Mouse (Mus musculus) erythroblast, embryonic 14.5 days (primary cell): ENCODE data around the gene Whrn. TPM values are rescaled to one million over a fixed set of nuclear protein-coding genes. Genes with fewer than 3 reads are reported as not detected.
A peak's percentile ranks its signal among the peaks of the same experiment; 100 is the strongest.

ENCODE experiments used
- H3K27me3 ChIP-seq: 2 replicates; pipeline ENCODE4 v1.6.1; 2012; ENCODE audit warnings: inconsistent platforms; ENCODE audit not compliant: control insufficient read depth
- H3K36me3 ChIP-seq: 2 replicates; pipeline ENCODE4 v1.6.1; 2012; ENCODE audit warnings: mild to moderate bottlenecking, inconsistent platforms; ENCODE audit not compliant: control insufficient read depth
- H3K4me1 ChIP-seq: 2 replicates; pipeline ENCODE4 v1.6.1; 2012; ENCODE audit warnings: inconsistent platforms; ENCODE audit not compliant: control insufficient read depth
- H3K4me3 ChIP-seq: replicated peaks from 2 replicates; pipeline ENCODE3; 2012; ENCODE audit warnings: moderate library complexity, mild to moderate bottlenecking, inconsistent platforms
- H3K9me3 ChIP-seq: 2 replicates; pipeline ENCODE4 v1.6.1; 2012; ENCODE audit warnings: low read length, inconsistent platforms, mixed read lengths; ENCODE audit not compliant: control insufficient read depth
- GATA1 ChIP-seq: IDR thresholded peaks from 2 replicates; pipeline ENCODE4 v1.6.1; 2012; ENCODE audit warnings: low read length, inconsistent platforms, mixed read lengths
- TAL1 ChIP-seq: IDR thresholded peaks from 3 replicates; pipeline ENCODE4 v1.6.1; 2012; ENCODE audit warnings: low read length, inconsistent platforms, mixed read lengths
- polyA plus RNA-seq: library from polyadenylated mRNA; stranded (reverse); fragments of >175 nt; gene quantifications from 2 replicates; pipeline ENCODE4 v1.2.3, GENCODE M21; 2012

Whrn gene
- polyA plus RNA-seq, 1 experiment: 0.04 TPM

DNA sequence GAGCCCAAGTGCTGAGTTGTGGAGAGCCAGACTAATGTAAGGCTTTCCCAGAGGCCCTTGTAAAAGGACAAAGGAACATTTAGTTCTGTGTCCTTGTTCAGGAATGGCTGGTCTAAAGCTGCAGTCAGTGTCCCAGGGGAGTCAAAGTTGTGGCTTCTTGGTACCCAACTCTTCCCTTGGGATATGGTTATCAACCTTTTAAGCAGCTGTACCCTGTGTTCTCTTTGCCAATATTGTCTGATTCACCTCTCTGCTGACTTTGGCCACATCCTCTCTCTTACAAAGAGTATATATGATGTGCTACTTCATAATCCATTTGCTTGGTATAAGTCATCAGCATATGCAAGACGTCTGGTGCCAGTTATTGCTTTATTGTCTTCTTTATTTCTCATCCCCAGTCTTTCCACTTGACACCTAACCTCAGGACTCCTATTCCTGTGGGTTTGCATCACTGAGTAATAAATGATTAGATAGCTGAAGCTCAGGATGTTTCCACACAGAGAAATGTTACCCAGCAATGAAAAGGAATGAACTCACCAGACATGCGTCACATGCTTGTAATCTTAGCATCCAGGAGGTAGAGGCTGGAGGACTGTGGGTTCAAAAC, 26.1 kb upstream of the Whrn start:
- Histone ChIP-seq H3K27me3 (no peaks in the 10 kb centered on the region), H3K9me3 (no peaks in the 10 kb centered on the region), H3K36me3 (no peaks in the 10 kb centered on the region), H3K4me3 (no peak overlapping the region), H3K4me1 (no peaks in the 10 kb centered on the region)
- no peak for TF ChIP-seq GATA1
- no peak for TF ChIP-seq TAL1

DNA sequence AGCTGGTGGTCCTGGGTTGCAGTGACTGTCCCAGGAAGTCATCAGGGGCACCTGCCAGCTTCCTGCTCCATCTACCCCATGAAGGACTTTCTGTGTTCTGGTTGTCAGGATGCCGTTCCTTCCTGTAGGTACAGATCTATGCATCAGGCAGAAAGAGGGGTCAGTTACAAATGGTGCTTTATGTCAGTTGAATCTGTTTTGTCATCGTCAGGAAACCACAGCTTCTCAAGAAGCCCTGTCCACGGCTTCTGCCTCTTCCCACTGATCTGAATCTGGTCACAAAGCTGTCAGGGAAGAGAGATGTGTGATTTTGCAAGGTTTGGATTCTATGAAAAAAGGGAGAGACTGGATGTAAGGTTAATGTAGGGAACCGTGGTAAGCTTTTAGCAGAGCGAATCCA, 19.2 kb upstream of the Whrn start:
- H3K36me3 ChIP-seq: no peaks in the 10 kb centered on the region
- H3K27me3 ChIP-seq: no peaks in the 10 kb centered on the region
- no peak for TF ChIP-seq TAL1

DNA sequence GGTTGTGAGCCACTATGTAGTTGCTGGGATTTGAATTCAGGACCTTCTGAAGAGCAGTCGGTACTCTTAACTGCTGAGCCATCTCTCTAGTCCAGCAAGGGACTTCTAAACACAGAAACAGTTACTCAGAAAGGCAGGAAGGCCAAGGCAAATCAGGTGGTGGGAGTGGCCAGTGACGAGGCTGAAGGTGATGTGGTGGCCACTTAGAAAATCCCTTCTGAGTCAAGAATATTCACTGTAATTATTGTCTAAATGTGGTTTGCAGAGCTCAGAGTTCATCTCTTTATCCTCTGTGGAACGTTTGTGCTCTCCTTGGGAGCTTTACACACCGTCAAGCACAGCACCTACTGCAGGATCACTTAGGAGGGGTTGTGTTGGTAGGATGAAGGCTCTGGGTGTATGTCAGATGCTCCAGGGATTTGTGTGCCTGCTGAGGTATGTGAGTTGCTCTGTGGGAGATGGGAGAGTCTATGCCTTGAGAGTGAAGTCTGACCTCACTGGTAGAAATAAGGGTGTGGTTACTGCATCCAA, 18.7 kb upstream of the Whrn start:
- Histone ChIP-seq H3K4me3 (no peak overlapping the region), H3K4me1 (no peaks in the 10 kb centered on the region), H3K36me3 (no peaks in the 10 kb centered on the region), H3K27me3 (no peaks in the 10 kb centered on the region), H3K9me3 (no peaks in the 10 kb centered on the region)
- TF ChIP-seq GATA1: no peak
- TF ChIP-seq TAL1: no peak

More for the DNA sequence above, 19.2 kb upstream of the Whrn start:
- no peaks in the 10 kb centered on the region for H3K9me3 ChIP-seq
- no peaks in the 10 kb centered on the region for H3K4me1 ChIP-seq
- no peak overlapping the region for H3K4me3 ChIP-seq

DNA sequence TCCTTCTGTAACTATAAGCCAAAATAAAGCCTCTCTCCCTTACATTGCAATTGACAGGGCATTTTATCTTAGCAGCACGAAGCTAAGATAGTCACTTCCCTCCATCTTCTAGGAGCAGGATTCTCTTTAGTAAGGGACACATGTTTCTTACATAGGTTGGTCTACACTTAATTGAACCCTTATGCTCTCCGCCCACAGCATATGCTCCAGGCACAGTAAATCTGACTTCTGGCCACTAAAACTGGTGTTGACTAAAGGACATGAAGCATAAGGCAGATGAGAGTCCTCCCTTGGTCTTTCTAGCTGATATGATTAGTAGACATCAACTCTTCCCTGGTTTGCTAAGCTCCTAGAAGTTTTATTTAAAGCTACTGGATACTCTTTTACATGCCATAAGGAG, 17.1 kb upstream of the Whrn start:
- H3K4me1 ChIP-seq: no peaks in the 10 kb centered on the region
- H3K36me3 ChIP-seq: no peaks in the 10 kb centered on the region
- no peaks in the 10 kb centered on the region for H3K9me3 ChIP-seq
- no peaks in the 10 kb centered on the region for H3K27me3 ChIP-seq
- H3K4me3 ChIP-seq: no peak overlapping the region
- TF ChIP-seq TAL1 (no peak), GATA1 (no peak)

DNA sequence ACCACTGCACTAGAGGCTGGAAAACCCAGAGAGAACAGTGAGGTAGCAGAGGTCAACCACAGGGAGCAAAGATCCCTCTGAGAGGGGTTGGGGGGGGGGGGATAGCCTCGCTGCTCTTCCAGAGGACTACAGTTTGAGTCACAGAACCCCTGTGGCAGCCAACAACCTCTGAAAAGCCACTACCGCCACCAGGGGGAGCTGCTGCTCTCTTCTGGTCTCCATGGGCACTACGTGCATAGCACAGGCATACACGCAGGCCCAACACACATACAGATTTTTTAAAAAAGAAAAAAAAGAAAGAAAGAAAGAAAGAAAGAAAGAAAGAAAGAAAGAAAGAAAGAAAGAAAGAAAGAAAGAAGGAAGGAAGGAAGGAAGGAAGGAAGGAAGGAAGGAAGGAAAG, 12.4 kb upstream of the Whrn start:
- Histone ChIP-seq H3K4me3 (no peak overlapping the region), H3K36me3 (no peaks in the 10 kb centered on the region), H3K9me3 (no peaks in the 10 kb centered on the region), H3K27me3 (no peaks in the 10 kb centered on the region), H3K4me1 (no peaks in the 10 kb centered on the region)
- TF ChIP-seq GATA1: no peak
- TF ChIP-seq TAL1: no peak

DNA sequence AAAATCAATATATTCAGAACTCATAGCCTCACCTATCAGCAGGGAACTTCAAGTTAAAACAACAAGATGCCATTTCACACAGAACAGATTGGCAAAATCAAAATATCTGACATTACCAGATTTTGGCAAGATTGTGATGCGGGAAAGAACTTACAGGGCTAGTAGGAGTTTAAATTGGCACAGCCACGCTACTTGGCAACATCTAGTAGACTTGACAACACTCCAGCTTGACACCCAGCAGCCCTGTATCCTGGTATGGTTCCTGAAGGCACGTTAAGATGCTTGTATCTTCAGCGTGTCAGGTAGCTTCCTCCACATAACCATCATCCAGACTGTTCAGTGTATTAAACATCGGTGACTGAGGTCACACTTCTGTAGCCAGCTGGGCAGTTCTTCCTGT, 11.7 kb upstream of the Whrn start:
- Histone ChIP-seq H3K4me3 (no peak overlapping the region), H3K9me3 (no peaks in the 10 kb centered on the region), H3K36me3 (no peaks in the 10 kb centered on the region), H3K27me3 (no peaks in the 10 kb centered on the region), H3K4me1 (no peaks in the 10 kb centered on the region)
- TF ChIP-seq TAL1 (no peak), GATA1 (no peak)

DNA sequence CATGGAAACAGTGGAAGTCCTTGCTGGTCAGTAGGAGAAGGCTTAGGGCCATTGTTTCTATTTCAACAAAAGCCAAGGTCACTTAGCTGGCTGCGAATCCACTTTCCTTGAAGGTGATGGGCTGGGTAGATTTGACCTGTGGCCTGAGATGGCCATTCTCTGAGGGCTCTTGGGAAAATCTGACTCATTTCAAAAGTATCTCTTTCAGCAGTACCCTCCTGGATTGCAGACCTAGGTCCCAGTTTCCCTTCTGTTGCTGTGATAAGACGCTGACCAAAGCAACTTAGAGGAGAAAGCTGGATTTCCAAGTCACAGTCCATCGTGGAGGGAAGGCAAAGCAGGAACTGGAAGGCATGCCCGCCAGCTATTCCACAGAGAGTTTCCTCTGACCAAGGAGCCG, 8.2 kb upstream of the Whrn start:
- H3K9me3 ChIP-seq: no peaks in the 10 kb centered on the region
- TF ChIP-seq GATA1 (no peak), TAL1 (no peak)
- H3K4me1 ChIP-seq: no peaks in the 10 kb centered on the region
- H3K36me3 ChIP-seq: no peaks in the 10 kb centered on the region
- peaks cover 14% of the 10 kb centered on the region for H3K27me3 ChIP-seq
- H3K4me3 ChIP-seq: no peak overlapping the region

DNA sequence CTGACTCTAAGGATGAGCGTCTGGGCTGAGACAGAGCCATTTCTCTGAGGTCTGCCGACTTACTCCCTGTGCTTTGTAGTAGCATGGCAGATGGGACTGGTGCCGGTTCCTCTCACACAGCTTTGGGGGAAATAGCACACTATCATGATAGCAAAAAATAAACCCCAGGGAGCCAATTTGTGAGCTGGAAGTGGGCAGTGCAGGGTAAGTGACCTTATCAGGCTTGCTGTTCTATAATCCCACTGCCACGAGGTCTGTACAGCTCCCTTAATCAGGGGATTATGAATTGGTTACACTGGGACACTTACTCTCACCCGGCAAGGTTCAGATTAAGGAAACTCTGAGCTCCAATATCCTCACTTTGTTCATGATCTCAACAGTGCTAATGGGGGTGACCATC, 5.3 kb upstream of the Whrn start:
- Histone ChIP-seq H3K4me1 (no peaks in the 10 kb centered on the region; the same call in 1 of the 2 replicates), H3K27me3 (peaks cover 31% of the 10 kb centered on the region), H3K36me3 (no peaks in the 10 kb centered on the region), H3K9me3 (no peaks in the 10 kb centered on the region), H3K4me3 (no peak overlapping the region)
- TF ChIP-seq GATA1: no peak
- no peak for TF ChIP-seq TAL1

DNA sequence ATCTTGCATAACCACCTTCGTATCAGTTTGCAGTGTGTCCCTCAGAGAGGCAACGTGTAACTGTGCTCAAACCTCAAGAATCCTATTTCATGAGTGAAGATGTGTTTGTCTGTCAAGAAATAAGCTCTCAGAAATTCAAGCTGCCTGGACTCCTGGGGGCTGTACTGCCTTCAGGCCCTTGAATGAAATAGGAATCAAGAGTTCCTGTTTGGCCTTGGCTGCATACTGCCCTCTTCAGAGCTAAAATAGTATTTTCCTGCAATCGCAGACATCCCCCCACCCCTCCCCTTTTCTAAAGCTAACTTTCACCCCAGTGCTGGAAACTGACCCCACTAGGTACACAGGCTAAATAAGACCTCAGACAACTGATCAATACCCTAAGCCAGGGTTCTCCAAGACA, 2.6 kb upstream of the Whrn start:
- H3K36me3 ChIP-seq: no peaks in the 10 kb centered on the region
- H3K9me3 ChIP-seq: peaks cover 2% of the 10 kb centered on the region; the same call in 1 of the 2 replicates
- H3K27me3 ChIP-seq: peaks cover 58% of the 10 kb centered on the region
- H3K4me1 ChIP-seq: peaks cover 5% of the 10 kb centered on the region; the same call in 1 of the 2 replicates
- H3K4me3 ChIP-seq: no peak overlapping the region
- TF ChIP-seq GATA1 (no peak), TAL1 (no peak)

DNA sequence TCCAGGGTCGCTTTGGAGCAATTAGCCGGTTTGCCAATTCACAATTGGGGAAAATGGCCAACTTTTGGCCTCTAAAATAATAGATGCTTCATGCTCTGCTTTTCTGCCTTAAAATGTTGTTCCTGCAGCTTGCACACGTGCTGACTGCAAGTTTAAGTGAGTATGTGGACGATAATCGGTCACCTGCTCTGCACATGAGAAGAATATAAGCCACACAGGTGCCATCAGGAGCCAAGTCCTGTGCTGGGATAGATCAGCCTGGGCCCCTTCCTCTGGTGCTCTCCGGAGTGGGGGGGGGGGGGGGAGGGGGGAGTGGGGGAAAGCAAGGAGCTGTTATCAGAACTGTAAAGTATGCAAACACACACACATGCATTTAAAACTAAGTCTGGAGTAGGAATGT, 521 bp upstream of the Whrn start:
- Histone ChIP-seq H3K4me3 (peak overlapping the region; percentile 40), H3K9me3 (peaks cover 2% of the 10 kb centered on the region; the same call in 1 of the 2 replicates), H3K36me3 (no peaks in the 10 kb centered on the region), H3K27me3 (peaks cover 66% of the 10 kb centered on the region), H3K4me1 (peaks cover 5% of the 10 kb centered on the region; the same call in 1 of the 2 replicates)
- TF ChIP-seq TAL1 (no peak), GATA1 (no peak)
